Comparison of ENCODE assay signal across 8 mouse cellular contexts in the genomic region with DNA sequence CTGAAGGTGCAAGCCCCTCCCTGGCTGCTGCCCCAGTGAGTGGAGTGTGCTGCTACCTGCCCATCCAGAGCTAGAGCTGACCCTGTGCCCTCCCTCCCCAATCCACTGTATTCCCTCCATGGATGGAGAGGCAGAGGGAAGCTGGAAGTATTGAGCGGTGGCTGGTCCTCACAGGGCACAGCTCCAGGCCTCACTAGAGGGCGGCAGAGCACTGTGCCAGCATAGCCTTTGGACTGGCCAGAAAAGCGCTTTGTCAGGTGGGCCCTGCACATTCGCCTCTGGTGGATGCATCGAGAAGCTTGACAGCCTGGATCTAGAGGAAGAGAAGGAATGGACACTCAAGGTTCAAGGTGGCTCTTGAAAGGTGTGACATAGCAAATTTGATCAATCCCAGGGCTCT. TPM values are rescaled to one million over a fixed set of nuclear protein-coding genes. Genes with fewer than 3 reads are reported as not detected.
DNase-seq lines count a peak whose midpoint lies in the region; ATAC-seq and TF ChIP-seq lines count a peak whose summit lies in the region.

No protein-coding gene starts in this region.

- no peaks in the 10 kb centered on the region for H3K79me2 ChIP-seq in CH12.LX (replicated peaks; ENCODE audit: control insufficient read depth, extremely low read depth, insufficient read depth, poor library complexity, severe bottlenecking)

- no peak overlapping the region for H3K9ac ChIP-seq in CH12.LX (ENCODE audit: insufficient read depth, low read depth)
- H3K9ac ChIP-seq in lung, embryonic 14.5 days = no peak overlapping the region

- TF ChIP-seq POLR2A in CH12.LX (IDR thresholded peaks at IDR 0.05; ENCODE audit: low read depth, low read length) = no peak
- TF ChIP-seq POLR2A in bone marrow, adult 2 months (IDR thresholded peaks at IDR 0.05; ENCODE audit: borderline replicate concordance, control insufficient read depth, low read depth, low read length) = no peak

- TF ChIP-seq EP300 in CH12.LX (IDR thresholded peaks at IDR 0.05; ENCODE audit: low read length) = no peak

- TF ChIP-seq CTCF in CH12.LX (conservative IDR thresholded peaks at IDR 0.05 in 1 of 2, IDR thresholded peaks at IDR 0.05 in 1 of 2; ENCODE audit: low read depth in 2 of 2, low read length in 2 of 2) = peak in 1 of 2 experiments; percentile 77; a peak in 2 of 4 replicates
- TF ChIP-seq CTCF in bone marrow, adult 2 months (IDR thresholded peaks at IDR 0.05; ENCODE audit: control insufficient read depth, insufficient read depth, low read length) = peak; percentile 80
- peak; percentile 98 for TF ChIP-seq CTCF in lung, embryonic 14.5 days (IDR thresholded peaks at IDR 0.05; ENCODE audit: low read depth)

- H3K27ac ChIP-seq in CH12.LX (ENCODE audit: insufficient read depth, low read depth) = no peak overlapping the region
- H3K27ac ChIP-seq in bone marrow, adult 2 months (ENCODE audit: control insufficient read depth, insufficient read depth, low read depth, low read length, poor library complexity) = no peak overlapping the region
- H3K27ac ChIP-seq in forebrain, embryonic 10.5 days = no peak overlapping the region
- H3K27ac ChIP-seq in hindbrain, embryonic 10.5 days = no peak overlapping the region
- no peak overlapping the region for H3K27ac ChIP-seq in lung, embryonic 14.5 days (ENCODE audit: low read depth)

- in situ Hi-C loops in CH12.LX (cut with MboI; ENCODE audit: low pct_ligation_motif_present, low pct_unique_long_range_greater_than_20kb, low sequenced_read_pairs) = no loop called here

- H3K4me1 ChIP-seq in CH12.LX (ENCODE audit: control insufficient read depth in 1 of 2, insufficient read depth in 2 of 2) = peaks cover 0 to 5% of the 10 kb centered on the region in 2 experiments; a peak in 1 of 4 replicates
- no peaks in the 10 kb centered on the region for H3K4me1 ChIP-seq in bone marrow, adult 2 months (ENCODE audit: control insufficient read depth, insufficient read depth, low read length)
- peaks cover 6% of the 10 kb centered on the region for H3K4me1 ChIP-seq in forebrain, embryonic 10.5 days
- H3K4me1 ChIP-seq in hindbrain, embryonic 10.5 days (replicated peaks) = peaks cover 6% of the 10 kb centered on the region
- H3K4me1 ChIP-seq in lung, embryonic 14.5 days (ENCODE audit: insufficient read depth) = peaks cover 5% of the 10 kb centered on the region; the same call in 1 of the 2 replicates

- H3K4me3 ChIP-seq in CH12.LX (replicated peaks in 1 of 3; ENCODE audit: low read depth in 2 of 3, low read length in 2 of 3, poor library complexity in 1 of 3) = no peak overlapping the region
- no peak overlapping the region for H3K4me3 ChIP-seq in bone marrow, adult 2 months (replicated peaks; ENCODE audit: control insufficient read depth, low read depth, low read length)
- no peak overlapping the region for H3K4me3 ChIP-seq in forebrain, embryonic 10.5 days
- no peak overlapping the region for H3K4me3 ChIP-seq in hindbrain, embryonic 10.5 days
- H3K4me3 ChIP-seq in lung, embryonic 14.5 days (ENCODE audit: low read depth, low read length) = no peak overlapping the region

- H3K36me3 ChIP-seq in CH12.LX (replicated peaks in 1 of 2; ENCODE audit: control insufficient read depth in 1 of 2, insufficient read depth in 1 of 2, low read length in 1 of 2) = no peaks in the 10 kb centered on the region
- no peaks in the 10 kb centered on the region for H3K36me3 ChIP-seq in forebrain, embryonic 10.5 days (replicated peaks)
- no peaks in the 10 kb centered on the region for H3K36me3 ChIP-seq in hindbrain, embryonic 10.5 days
- H3K36me3 ChIP-seq in lung, embryonic 14.5 days (ENCODE audit: insufficient read depth) = no peaks in the 10 kb centered on the region

- WGBS in bone marrow, adult 2 months = 14% methylated on average over 5 of the region's 5 CpGs
- WGBS in forebrain, embryonic 10.5 days = 13% methylated on average over 5 of the region's 5 CpGs
- WGBS in hindbrain, embryonic 10.5 days = 15% methylated on average over 5 of the region's 5 CpGs
- WGBS in lung, embryonic 14.5 days = 2% methylated on average over 5 of the region's 5 CpGs

- ATAC-seq in lung, embryonic 14.5 days (ENCODE audit: insufficient read depth) = peak; percentile 50

- peak; percentile 74 for TF ChIP-seq RAD21 in CH12.LX (IDR thresholded peaks at IDR 0.05; ENCODE audit: low read depth, low read length)

- DNase-seq in CH12.LX (ENCODE audit: extremely low read depth) = peak; percentile 23
- peak; percentile 47 for DNase-seq in forebrain, embryonic 10.5 days (ENCODE audit: extremely low spot score, low spot score)
- DNase-seq in hindbrain, embryonic 10.5 days (ENCODE audit: low spot score) = peak; percentile 69
- peak; percentile 30 to 54 for DNase-seq in layer of hippocampus, adult 8-10 months (ENCODE audit: low spot score in 2 of 2)
- DNase-seq in lung, embryonic 14.5 days = peak; percentile 89
- DNase-seq in retina, adult 2 months (ENCODE audit: low read depth, low spot score) = peak; percentile 11
- DNase-seq in c-Kit-positive CD71-positive TER-119-positive erythroid progenitor cells, embryonic 14.5 days (ENCODE audit: low spot score) = no peak

- H3K27me3 ChIP-seq in CH12.LX (replicated peaks) = peaks cover 85% of the 10 kb centered on the region
- no peaks in the 10 kb centered on the region for H3K27me3 ChIP-seq in forebrain, embryonic 10.5 days (ENCODE audit: poor library complexity, severe bottlenecking)
- H3K27me3 ChIP-seq in hindbrain, embryonic 10.5 days (ENCODE audit: insufficient read depth, poor library complexity, severe bottlenecking) = peaks cover 5% of the 10 kb centered on the region; the same call in 1 of the 2 replicates
- H3K27me3 ChIP-seq in lung, embryonic 14.5 days (ENCODE audit: insufficient read depth, low read length) = no peaks in the 10 kb centered on the region

- H3K4me2 ChIP-seq in CH12.LX (ENCODE audit: insufficient read depth, low read depth, poor library complexity, severe bottlenecking) = no peak overlapping the region
- no peak overlapping the region for H3K4me2 ChIP-seq in lung, embryonic 14.5 days

- H3K9me3 ChIP-seq in CH12.LX (replicated peaks; ENCODE audit: low read length) = no peaks in the 10 kb centered on the region
- no peaks in the 10 kb centered on the region for H3K9me3 ChIP-seq in forebrain, embryonic 10.5 days
- no peaks in the 10 kb centered on the region for H3K9me3 ChIP-seq in hindbrain, embryonic 10.5 days
- H3K9me3 ChIP-seq in lung, embryonic 14.5 days (ENCODE audit: low read depth, low read length) = no peaks in the 10 kb centered on the region

- dilution Hi-C loops in CH12.LX (cut with MboI; ENCODE audit: extremely low pct_ligation_motif_present, extremely low pct_unique_long_range_greater_than_20kb, low sequenced_read_pairs) = no loop called here

TF ChIP-seq in CH12.LX, 34 proteins besides CTCF, POLR2A, EP300 and RAD21:
- 0 out of 2 replicates have a peak, but pooled peaks have one; percentile 13 for TF ChIP-seq NELFE (IDR thresholded peaks at IDR 0.05; ENCODE audit: low read depth, low read length)
- peak; percentile 57 for TF ChIP-seq SMC3 (IDR thresholded peaks at IDR 0.05; ENCODE audit: low read depth, low read length)
- no peak for TF ChIP-seq PAX5 (IDR thresholded peaks at IDR 0.05; ENCODE audit: low read length)

RNA-seq across cellular contexts. Expression of a gene that starts 9.6 kb away (rescaled TPM):
- total RNA-seq in CH12.LX (2012; rRNA removed) = not detected in 2 replicates
- total RNA-seq in CH12.LX (2014; rRNA removed) = not detected in 2 replicates
- polyA plus RNA-seq in CH12.LX (2012; ENCODE audit: insufficient read length, low read depth) = not detected in 2 replicates
- polyA plus RNA-seq in bone marrow, adult 2 months (2011; ENCODE audit: insufficient read depth, insufficient read length, low replicate concordance, missing spikeins) = not detected in 2 replicates
- not detected in 2 replicates for polyA plus RNA-seq in forebrain, embryonic 10.5 days (2016; fragmentation: Nextera tagmentation; extraction: Ambion mirVana)
- 0.04 TPM in 1 of 2 replicates, not detected in the other for polyA plus RNA-seq in hindbrain, embryonic 10.5 days (2016; fragmentation: Nextera tagmentation; extraction: Ambion mirVana)
- total RNA-seq in layer of hippocampus, adult 8-10 months (2022) = not detected
- polyA plus RNA-seq in lung, embryonic 14.5 days (2014; fragmentation: Nextera tagmentation; extraction: Ambion mirVana) = 8.9 and 11.8 TPM in 2 replicates

RNA-seq across cellular contexts. Expression of a gene that starts 27.0 kb away (rescaled TPM):
- not detected in 2 replicates for total RNA-seq in CH12.LX (2012; rRNA removed)
- not detected in 2 replicates for total RNA-seq in CH12.LX (2014; rRNA removed)
- polyA plus RNA-seq in CH12.LX (2012; ENCODE audit: insufficient read length, low read depth) = not detected in 2 replicates
- polyA plus RNA-seq in bone marrow, adult 2 months (2011; ENCODE audit: insufficient read depth, insufficient read length, low replicate concordance, missing spikeins) = 2.6 and 11.2 TPM in 2 replicates
- not detected in 2 replicates for polyA plus RNA-seq in forebrain, embryonic 10.5 days (2016; fragmentation: Nextera tagmentation; extraction: Ambion mirVana)
- polyA plus RNA-seq in hindbrain, embryonic 10.5 days (2016; fragmentation: Nextera tagmentation; extraction: Ambion mirVana) = not detected in 2 replicates
- total RNA-seq in layer of hippocampus, adult 8-10 months (2022) = not detected
- 0.47 TPM in 1 of 2 replicates, not detected in the other for polyA plus RNA-seq in lung, embryonic 14.5 days (2014; fragmentation: Nextera tagmentation; extraction: Ambion mirVana)

RNA-seq across cellular contexts. Expression of a gene that starts 32.2 kb away (rescaled TPM):
- total RNA-seq in CH12.LX (2012; rRNA removed) = 0.04 and 0.08 TPM in 2 replicates
- 0.05 TPM in 1 of 2 replicates, not detected in the other for total RNA-seq in CH12.LX (2014; rRNA removed)
- polyA plus RNA-seq in CH12.LX (2012; ENCODE audit: insufficient read length, low read depth) = not detected in 2 replicates
- polyA plus RNA-seq in bone marrow, adult 2 months (2011; ENCODE audit: insufficient read depth, insufficient read length, low replicate concordance, missing spikeins) = 3.1 and 6.6 TPM in 2 replicates
- 2.8 and 3.1 TPM in 2 replicates for polyA plus RNA-seq in forebrain, embryonic 10.5 days (2016; fragmentation: Nextera tagmentation; extraction: Ambion mirVana)
- polyA plus RNA-seq in hindbrain, embryonic 10.5 days (2016; fragmentation: Nextera tagmentation; extraction: Ambion mirVana) = 2.4 and 3.3 TPM in 2 replicates
- 10 to 100 TPM in 1 of 4 experiments, 1 to 10 TPM in 3; 4.1 to 10.9 (median 7.8) TPM for total RNA-seq in layer of hippocampus, adult 8-10 months (2022)
- polyA plus RNA-seq in lung, embryonic 14.5 days (2014; fragmentation: Nextera tagmentation; extraction: Ambion mirVana) = 23.1 and 25.8 TPM in 2 replicates
